Mouse (Mus musculus): ENCODE measurements around the gene Olfr1381.
"Not testable (repeated sequence)": the region's sequence is repeated elsewhere in the genome, so short reads cannot be mapped to it uniquely, and the experiment has no call there.

DNA sequence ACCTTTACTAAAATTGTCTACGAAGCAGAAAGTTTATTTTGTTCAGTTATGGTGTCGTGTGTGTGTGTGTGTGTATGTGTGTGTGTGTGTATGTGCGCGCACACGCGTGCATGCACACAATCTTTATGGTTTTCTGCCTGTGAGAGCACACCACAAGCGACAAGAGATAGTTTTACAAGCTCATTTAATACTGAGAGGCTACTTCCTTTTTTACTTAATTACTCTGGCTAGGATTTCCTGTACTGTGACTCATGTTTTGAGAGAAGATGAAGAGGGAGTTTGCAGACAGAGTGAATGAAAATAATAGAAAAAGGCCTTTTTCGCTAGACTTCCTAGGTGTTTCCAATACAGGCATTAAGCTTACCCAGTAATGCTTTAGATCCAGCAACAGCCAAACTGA lies 37.2 kb downstream of the Olfr1381 start:
- TF ChIP-seq CTCF (IDR thresholded peaks at IDR 0.05; ENCODE audit: extremely low read depth, insufficient read depth, insufficient read length, insufficient replicate concordance); POLR2A (IDR thresholded peaks at IDR 0.05; ENCODE audit: low read depth, low read length): not testable (repeated sequence)
